Mouse (Mus musculus) embryonic fibroblast, embryonic 13.5 days (primary cell): ENCODE data around the gene Efcab12. TPM values are rescaled to one million over a fixed set of nuclear protein-coding genes. Genes with fewer than 3 reads are reported as not detected.
"Not testable (repeated sequence)": the region's sequence is repeated elsewhere in the genome, so short reads cannot be mapped to it uniquely, and the experiment has no call there.

Experiments used
- H3K27ac ChIP-seq: 2 replicates; pipeline ENCODE4 v1.5.1; 2012; ENCODE audit warnings: low read length, control low read depth, inconsistent platforms; ENCODE audit not compliant: insufficient read depth
- H3K4me1 ChIP-seq: 2 replicates; pipeline ENCODE4 v1.6.1; 2011; ENCODE audit warnings: low read length; ENCODE audit not compliant: control insufficient read depth, insufficient read depth
- H3K4me3 ChIP-seq: 2 replicates; pipeline ENCODE4 v1.5.1; 2011; ENCODE audit warnings: mild to moderate bottlenecking, control low read depth, low read length; ENCODE audit not compliant: insufficient read depth
- CTCF ChIP-seq: IDR thresholded peaks from 2 replicates; pipeline ENCODE4 v1.5.1; 2011; ENCODE audit warnings: mild to moderate bottlenecking, control low read depth, low read length, moderate library complexity, borderline replicate concordance; ENCODE audit not compliant: insufficient read depth
- POLR2A ChIP-seq: IDR thresholded peaks from 2 replicates; pipeline ENCODE4 v1.6.1; 2011; ENCODE audit warnings: low read depth, mild to moderate bottlenecking, control low read depth, low read length, moderate library complexity
- polyA plus RNA-seq: library from polyadenylated mRNA; stranded (reverse); fragments of >200 nt; gene quantifications from 2 replicates; pipeline ENCODE4 v1.2.4, GENCODE M21; 2011; ENCODE audit warnings: low read depth; ENCODE audit not compliant: missing spikeins, insufficient read length

Efcab12 gene
- polyA plus RNA-seq, result 0.19 and 0.20 TPM in 2 replicates

DNA sequence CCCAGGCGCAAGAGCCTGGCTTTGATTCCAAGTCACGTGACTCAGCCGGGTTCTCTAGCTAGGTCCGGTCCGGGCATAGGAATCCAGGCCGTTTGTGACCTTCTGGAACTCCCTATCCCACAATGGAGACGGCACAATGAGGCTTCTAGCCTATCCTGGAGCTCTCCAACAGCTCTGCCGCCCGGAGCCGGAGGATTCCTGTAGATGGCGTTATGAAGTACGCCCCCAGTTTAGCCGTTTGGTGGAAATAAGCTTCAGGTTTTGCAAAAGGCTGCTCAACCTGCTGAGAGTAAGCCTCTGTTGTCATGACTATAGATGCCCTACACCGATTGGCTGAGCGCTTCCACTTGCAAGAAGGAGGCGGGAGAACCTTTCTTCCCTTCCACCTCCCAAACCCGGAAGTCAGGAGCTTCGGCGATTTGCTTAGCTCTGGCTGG is at the start of gene Efcab12:
Gene Efcab12 (minus strand): TSS at position 252 of the 437 bp plus-strand sequence.
- Histone ChIP-seq H3K4me3 (peak within 1 kb of the TSS; percentile 3; the same call in 1 of the 2 replicates), H3K27ac (no peak within 1 kb of the TSS), H3K4me1 (no peaks in the 10 kb centered on the region)
- TF ChIP-seq CTCF (no peak), POLR2A (0 out of 2 replicates have a peak, but pooled peaks have one; percentile 27)

DNA sequence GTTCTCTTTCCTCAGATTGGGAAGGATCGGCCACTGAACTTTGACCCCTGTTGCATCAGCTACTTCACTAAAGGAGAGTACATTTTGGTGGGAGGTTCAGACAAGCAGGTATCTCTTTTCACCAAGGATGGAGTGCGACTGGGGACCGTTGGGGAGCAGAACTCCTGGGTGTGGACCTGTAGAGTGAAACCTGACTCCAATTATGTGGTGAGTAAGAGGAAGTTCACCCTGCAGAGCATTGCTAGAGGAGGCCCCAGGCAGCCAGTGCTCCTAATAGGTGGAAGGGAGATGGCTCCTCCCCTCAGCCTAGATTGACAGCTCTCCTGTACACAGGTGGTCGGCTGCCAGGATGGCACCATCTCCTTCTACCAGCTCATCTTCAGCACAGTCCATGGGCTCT is 48.7 kb upstream of the Efcab12 start:
- no peak overlapping the region for H3K4me3 ChIP-seq
- peaks cover 9% of the 10 kb centered on the region for H3K4me1 ChIP-seq
- H3K27ac ChIP-seq, result no peak overlapping the region
- TF ChIP-seq CTCF (no peak), POLR2A (no peak)

DNA sequence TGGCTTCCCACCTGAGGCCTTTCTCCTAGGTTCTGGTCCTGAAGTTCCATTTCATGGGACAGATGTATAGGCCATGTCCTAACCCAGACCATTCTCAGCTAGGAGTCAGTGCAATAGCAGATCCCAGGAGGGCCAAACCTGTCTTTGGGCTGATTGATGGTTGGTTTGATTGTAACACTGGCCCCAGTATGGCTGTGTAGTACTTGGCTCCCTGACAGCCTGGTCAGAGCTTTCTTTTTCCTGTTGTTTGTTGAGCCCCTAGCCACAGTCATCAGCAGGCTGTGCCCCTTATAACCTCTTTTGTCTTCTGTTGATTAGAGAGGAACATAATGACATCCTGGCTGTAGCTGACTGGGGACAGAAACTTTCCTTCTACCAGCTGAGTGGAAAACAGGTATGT is 45.8 kb upstream of the Efcab12 start:
- no peak overlapping the region for H3K27ac ChIP-seq
- no peak overlapping the region for H3K4me3 ChIP-seq
- H3K4me1 ChIP-seq, result peaks cover 3% of the 10 kb centered on the region; the same call in 1 of the 2 replicates
- no peak for TF ChIP-seq CTCF
- no peak for TF ChIP-seq POLR2A

DNA sequence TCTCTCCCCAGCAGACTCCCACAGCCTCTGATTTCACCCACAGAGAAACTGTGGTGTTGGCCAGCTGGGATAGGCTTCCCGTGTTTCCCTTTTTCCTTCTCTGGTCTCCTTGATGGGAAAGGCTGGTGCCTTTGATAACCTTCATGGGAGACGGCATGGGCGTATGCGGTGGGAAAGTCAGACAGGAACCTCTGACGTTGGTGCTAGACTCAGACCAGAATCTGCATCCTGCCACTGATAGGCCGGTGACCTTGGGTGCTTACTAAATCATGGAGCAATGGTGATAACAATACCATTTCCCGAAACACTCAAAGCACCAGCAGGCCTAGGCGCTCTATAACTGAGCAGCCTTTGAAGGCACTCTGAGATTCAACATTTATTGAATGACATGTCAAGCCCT is 42.5 kb upstream of the Efcab12 start:
- TF ChIP-seq POLR2A, result no peak
- no peak for TF ChIP-seq CTCF
- H3K4me3 ChIP-seq, result no peak overlapping the region
- H3K4me1 ChIP-seq, result no peaks in the 10 kb centered on the region
- no peak overlapping the region for H3K27ac ChIP-seq

DNA sequence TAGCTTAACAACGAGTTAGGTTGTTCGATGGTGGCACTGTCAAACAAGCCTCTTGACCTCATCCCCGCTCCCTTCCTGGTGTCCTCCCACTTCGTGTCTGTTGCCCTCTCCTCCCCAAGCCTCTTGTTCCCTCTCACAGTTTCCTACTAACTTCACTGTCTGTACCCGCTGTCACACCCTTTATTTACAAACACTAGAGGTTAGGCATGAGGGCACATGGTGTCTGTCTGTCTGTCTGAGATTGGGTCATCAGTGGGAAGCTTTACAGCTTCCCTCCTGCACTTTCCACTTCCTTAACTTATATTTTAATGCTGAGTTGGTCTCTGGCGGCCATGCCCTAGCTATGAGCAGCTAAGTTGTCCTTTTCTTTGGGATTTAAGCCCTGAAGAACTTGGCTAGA is 41.5 kb upstream of the Efcab12 start:
- TF ChIP-seq CTCF (no peak), POLR2A (no peak)
- Histone ChIP-seq H3K4me3 (no peak overlapping the region), H3K27ac (no peak overlapping the region), H3K4me1 (no peaks in the 10 kb centered on the region)

DNA sequence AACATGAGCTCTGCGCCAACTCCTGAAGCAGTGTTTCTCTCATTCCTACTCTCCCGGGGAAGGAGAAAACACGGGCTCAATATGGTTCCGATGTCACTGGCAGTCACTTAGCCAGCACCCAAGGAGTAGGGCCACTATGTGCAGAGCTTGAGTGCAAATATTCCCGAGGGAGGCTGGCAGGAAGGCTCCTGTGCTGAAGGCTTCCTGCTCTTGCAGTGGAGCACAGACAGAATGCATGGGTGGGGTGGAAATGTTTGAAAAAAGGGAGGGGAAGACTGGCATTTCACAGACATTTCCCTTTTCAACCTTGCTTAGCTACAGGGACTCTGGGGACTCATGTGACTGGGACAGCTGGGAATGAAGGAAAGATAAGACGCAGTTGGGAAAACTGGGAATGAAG is 40.5 kb upstream of the Efcab12 start:
- no peak overlapping the region for H3K4me3 ChIP-seq
- H3K4me1 ChIP-seq, result no peaks in the 10 kb centered on the region
- no peak for TF ChIP-seq POLR2A
- TF ChIP-seq CTCF, result no peak
- H3K27ac ChIP-seq, result no peak overlapping the region

DNA sequence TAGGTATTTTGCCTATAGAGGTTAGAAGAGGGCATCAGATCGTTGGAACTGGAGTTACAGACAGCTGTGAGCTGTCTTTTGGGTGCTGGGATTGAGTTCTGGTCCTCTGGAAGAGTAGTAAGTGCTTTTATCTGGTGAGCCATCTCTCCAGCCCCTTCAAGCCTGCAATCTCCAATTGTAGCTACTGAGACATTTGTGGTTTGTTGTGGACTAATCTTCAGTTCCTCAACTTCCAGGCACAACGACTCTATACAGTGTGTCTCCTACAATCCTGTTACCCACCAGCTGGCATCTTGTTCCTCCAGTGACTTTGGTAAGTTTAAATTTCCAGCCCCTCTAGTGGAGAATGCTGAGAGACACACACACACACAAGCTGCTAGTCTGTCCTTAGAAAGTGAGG is 39.0 kb upstream of the Efcab12 start:
- TF ChIP-seq CTCF (no peak), POLR2A (no peak)
- H3K4me3 ChIP-seq, result no peak overlapping the region

DNA sequence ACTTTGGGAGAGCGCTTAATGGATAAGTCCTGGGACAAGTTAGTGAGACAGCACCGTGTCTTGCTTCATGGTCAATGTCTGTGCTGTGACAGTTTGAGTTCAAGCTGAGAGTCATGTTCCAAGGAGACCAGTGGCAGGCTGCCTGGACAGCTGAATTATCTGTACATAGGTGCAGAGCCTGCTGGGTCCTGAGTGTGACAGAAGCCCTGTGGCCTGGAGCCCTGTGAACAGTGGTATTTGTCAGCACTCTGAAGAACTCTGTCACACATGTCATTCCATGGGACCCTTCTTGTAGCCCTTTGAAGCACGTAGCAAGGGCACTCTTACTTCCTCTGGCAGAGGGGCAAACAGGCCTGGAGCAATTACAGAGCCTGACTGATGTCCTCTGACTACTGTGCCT is 33.1 kb upstream of the Efcab12 start:
- not testable (repeated sequence) for H3K4me1 ChIP-seq, H3K27ac ChIP-seq, H3K4me3 ChIP-seq

More for the DNA sequence above, 39.0 kb upstream of the Efcab12 start:
- Histone ChIP-seq H3K4me1 (no peaks in the 10 kb centered on the region), H3K27ac (no peak overlapping the region)

DNA sequence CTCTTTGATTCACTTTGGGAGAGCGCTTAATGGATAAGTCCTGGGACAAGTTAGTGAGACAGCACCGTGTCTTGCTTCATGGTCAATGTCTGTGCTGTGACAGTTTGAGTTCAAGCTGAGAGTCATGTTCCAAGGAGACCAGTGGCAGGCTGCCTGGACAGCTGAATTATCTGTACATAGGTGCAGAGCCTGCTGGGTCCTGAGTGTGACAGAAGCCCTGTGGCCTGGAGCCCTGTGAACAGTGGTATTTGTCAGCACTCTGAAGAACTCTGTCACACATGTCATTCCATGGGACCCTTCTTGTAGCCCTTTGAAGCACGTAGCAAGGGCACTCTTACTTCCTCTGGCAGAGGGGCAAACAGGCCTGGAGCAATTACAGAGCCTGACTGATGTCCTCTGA is 28.9 kb upstream of the Efcab12 start:
- H3K4me1 ChIP-seq, H3K27ac ChIP-seq, H3K4me3 ChIP-seq: not testable (repeated sequence)

DNA sequence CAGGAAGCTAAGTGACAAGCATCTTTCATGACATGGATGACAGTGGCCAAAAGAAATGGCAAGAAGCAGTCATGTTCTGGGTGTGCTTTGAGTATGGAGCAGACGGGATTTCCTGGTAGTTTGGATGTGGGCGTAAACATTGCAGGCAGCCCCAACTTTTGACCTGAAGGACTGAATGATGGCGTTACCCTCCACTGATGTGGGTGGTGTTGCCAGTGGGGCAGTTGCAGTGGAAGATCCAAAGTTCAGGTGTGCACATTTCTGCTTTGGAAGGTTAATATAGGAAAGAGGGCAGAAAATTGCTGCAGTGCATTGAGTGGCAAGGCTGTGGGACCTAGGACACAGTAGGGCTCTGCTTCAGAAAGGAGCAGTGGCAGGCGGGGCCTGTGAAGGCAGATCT is 27.0 kb upstream of the Efcab12 start:
- H3K4me1 ChIP-seq, result no peaks in the 10 kb centered on the region
- no peak overlapping the region for H3K27ac ChIP-seq
- TF ChIP-seq CTCF, result no peak
- TF ChIP-seq POLR2A, result no peak
- no peak overlapping the region for H3K4me3 ChIP-seq

DNA sequence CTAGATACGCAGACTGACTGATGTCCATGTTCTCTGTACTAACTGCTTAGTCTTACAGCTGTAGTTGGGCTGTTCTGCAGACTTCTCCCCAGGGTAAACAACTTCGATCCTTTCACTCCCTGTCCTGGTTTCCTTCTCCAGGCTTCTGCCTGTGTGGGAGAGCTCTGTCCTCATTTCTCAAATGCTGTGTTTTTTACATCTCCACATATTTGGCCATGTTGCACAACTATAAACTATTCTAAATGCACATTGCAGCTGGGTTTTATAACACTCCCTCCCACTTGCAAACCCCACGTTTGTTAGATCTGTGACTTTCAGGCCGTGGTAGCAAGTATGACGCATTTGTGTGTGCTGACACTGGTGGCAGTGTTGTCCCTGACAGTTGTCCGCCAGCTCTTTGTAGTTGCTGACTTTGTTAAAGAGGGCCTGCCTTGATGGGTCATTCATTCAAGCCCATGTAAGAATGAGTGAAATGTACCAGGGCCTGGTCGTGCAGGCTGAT is 25.2 kb upstream of the Efcab12 start:
- Histone ChIP-seq H3K4me3 (no peak overlapping the region), H3K4me1 (no peaks in the 10 kb centered on the region), H3K27ac (no peak overlapping the region)
- no peak for TF ChIP-seq POLR2A
- no peak for TF ChIP-seq CTCF
